Mouse (Mus musculus) left cerebral cortex, adult 18-20 months (tissue): ENCODE results near the gene Cdhr1. TPM values are rescaled to one million over a fixed set of nuclear protein-coding genes. Genes with fewer than 3 reads are reported as not detected.
"Not testable (repeated sequence)": the region's sequence is repeated elsewhere in the genome, so short reads cannot be mapped to it uniquely, and the experiment has no call there.

ENCODE experiments used
- DNase-seq, 2 experiments: peaks; one replicate each; pipeline ENCODE4 v3.0.0; 2021 to 2022; ENCODE audit warnings: low spot score in 2 of 2, mixed read lengths in 1 of 2
- long read RNA-seq, 2 experiments: library from polyadenylated mRNA; stranded (forward); transcript quantifications; one replicate each; pipeline ENCODE4 v2.0.0; 2021
- total RNA-seq, 2 experiments: library from RNA; stranded (reverse); gene quantifications; 2 replicates each; pipeline ENCODE4 v1.2.3; 2021

Gene Cdhr1
- 10 to 100 TPM; 15.5 to 17.2 TPM for total RNA-seq
- long read RNA-seq, experiment 1, full-length matches to known transcripts: 8 of 12 reads
- long read RNA-seq, experiment 1, partial matches to known transcripts: 3 of 12 reads
- long read RNA-seq, experiment 1, other reads (novel, unspliced or antisense): 1 of 12 reads
- long read RNA-seq, experiment 2, full-length matches to known transcripts: 2 of 5 reads
- long read RNA-seq, experiment 2, partial matches to known transcripts: 1 of 5 reads
- long read RNA-seq, experiment 2, other reads (novel, unspliced or antisense): 2 of 5 reads

GRCm38 (mm10) chr14:37097956-37098530, at the start of gene Cdhr1:
Gene Cdhr1, minus strand, starts transcription at chr14:37098347.
- DNase-seq: peak; percentile 9 to 37

GRCm38 (mm10) chr14:37139051-37139710, 41.0 kb upstream of the Cdhr1 start:
- DNase-seq: no peak

- not testable (repeated sequence) for DNase-seq
Observed at GRCm38 (mm10) chr14:37137596-37137995, 39.4 kb upstream of the Cdhr1 start.

GRCm38 (mm10) chr14:37136110-37136509, 38.0 kb upstream of the Cdhr1 start:
- no peak for DNase-seq

GRCm38 (mm10) chr14:37135671-37136070, 37.5 kb upstream of the Cdhr1 start:
- DNase-seq: no peak

GRCm38 (mm10) chr14:37135127-37135593, 37.0 kb upstream of the Cdhr1 start, which contains the start of gene Ghitm:
Gene Ghitm, minus strand, starts transcription at chr14:37135272.
- DNase-seq: peak; percentile 97 to 99

GRCm38 (mm10) chr14:37134304-37135126, 36.4 kb upstream of the Cdhr1 start:
- no peak for DNase-seq

- DNase-seq: peak; percentile 52 to 63
Observed at GRCm38 (mm10) chr14:37127652-37128051, 29.5 kb upstream of the Cdhr1 start.

- DNase-seq: no peak
Observed at GRCm38 (mm10) chr14:37119233-37119632, 21.1 kb upstream of the Cdhr1 start.

GRCm38 (mm10) chr14:37113922-37114321, 15.8 kb upstream of the Cdhr1 start, which contains the start of gene 2610528A11Rik:
Gene 2610528A11Rik, minus strand, starts transcription at chr14:37114022.
- DNase-seq: no peak

GRCm38 (mm10) chr14:37112931-37113330, 14.8 kb upstream of the Cdhr1 start:
- no peak for DNase-seq

GRCm38 (mm10) chr14:37111371-37111770, 13.2 kb upstream of the Cdhr1 start:
- DNase-seq: no peak

GRCm38 (mm10) chr14:37110456-37110855, 12.3 kb upstream of the Cdhr1 start:
- DNase-seq: no peak

- no peak for DNase-seq
Observed at GRCm38 (mm10) chr14:37109975-37110374, 11.8 kb upstream of the Cdhr1 start.

- DNase-seq: no peak
Observed at GRCm38 (mm10) chr14:37109460-37109859, 11.3 kb upstream of the Cdhr1 start.

GRCm38 (mm10) chr14:37105846-37106245, 7.7 kb upstream of the Cdhr1 start:
- DNase-seq: peak in 1 of 2 experiments; percentile 13

- no peak for DNase-seq
Observed at GRCm38 (mm10) chr14:37104747-37105146, 6.6 kb upstream of the Cdhr1 start.

GRCm38 (mm10) chr14:37102484-37102883, 4.3 kb upstream of the Cdhr1 start:
- no peak for DNase-seq

- no peak for DNase-seq
Observed at GRCm38 (mm10) chr14:37101531-37101930, 3.4 kb upstream of the Cdhr1 start.

GRCm38 (mm10) chr14:37095556-37095955, 2.6 kb downstream of the Cdhr1 start:
- DNase-seq: no peak

- DNase-seq: no peak
Observed at GRCm38 (mm10) chr14:37094436-37094835, 3.7 kb downstream of the Cdhr1 start.
